9 mouse cellular contexts compared by ENCODE assay signal in the genomic region with DNA sequence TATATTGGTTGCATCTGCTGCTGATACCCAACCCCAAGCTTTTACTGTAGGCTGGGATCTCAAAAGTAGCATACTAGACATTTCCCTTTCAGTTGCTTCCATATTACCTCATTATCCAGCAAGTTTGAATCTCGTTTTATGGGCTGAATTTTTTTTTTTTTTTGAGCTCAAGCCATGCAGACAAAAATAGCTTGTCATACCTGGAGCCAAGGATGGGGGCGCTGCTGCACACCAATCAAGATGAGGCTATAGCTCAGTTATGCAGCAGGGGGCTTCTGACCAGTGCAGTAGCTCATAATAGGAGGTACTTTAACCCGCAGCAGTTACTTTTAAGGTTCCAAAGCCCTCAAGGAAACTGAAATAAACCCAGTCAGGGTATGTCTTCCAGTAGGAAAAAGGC. TPM values are rescaled to one million over a fixed set of nuclear protein-coding genes. Genes with fewer than 3 reads are reported as not detected.
DNase-seq lines count a peak whose midpoint lies in the region; TF ChIP-seq lines count a peak whose summit lies in the region.
"Had no signal": no experiment of that assay in that cellular context is flagged by ENCODE, and none has a peak within 500 bp of the region (broad histone marks: within the 10 kb centered on the region; RNA-seq: fewer than 3 reads in every experiment).

No protein-coding gene starts in this region.

- H3K9me3 ChIP-seq in ES-E14 (ENCODE audit: control insufficient read depth, insufficient read depth, low read depth, low read length): no peaks in the 10 kb centered on the region
- H3K9me3 ChIP-seq: heart, embryonic 13.5 days had no signal

- no peaks in the 10 kb centered on the region for H3K36me3 ChIP-seq in ES-E14 (ENCODE audit: control insufficient read depth, insufficient read depth, low read length, poor library complexity, severe bottlenecking)
- H3K36me3 ChIP-seq: heart, embryonic 13.5 days had no signal

- no peaks in the 10 kb centered on the region for H3K4me1 ChIP-seq in ES-E14 (ENCODE audit: control insufficient read depth in 2 of 2, insufficient read depth in 2 of 2, low read length in 2 of 2, poor library complexity in 1 of 2)
- H3K4me1 ChIP-seq: heart, embryonic 13.5 days had no signal

- H3K4me3 ChIP-seq in ES-E14 (ENCODE audit: insufficient read depth in 1 of 2, low read depth in 1 of 2, low read length in 2 of 2, poor library complexity in 1 of 2, severe bottlenecking in 1 of 2): no peak overlapping the region
- H3K4me3 ChIP-seq: heart, embryonic 13.5 days had no signal

- DNase-seq in adrenal gland, postnatal 14 days: peak; percentile 66
- no peak for DNase-seq in adrenal gland, adult 18-20 months (ENCODE audit: low spot score in 2 of 2)
- peak; percentile 63 to 65 for DNase-seq in layer of hippocampus, postnatal 10 days (ENCODE audit: low spot score in 2 of 2)
- DNase-seq in layer of hippocampus, postnatal 36 days: no peak
- DNase-seq in ES-E14 (ENCODE audit: low read depth, low spot score): peak; percentile 60
- DNase-seq in forelimb bud, embryonic 11.5 days (ENCODE audit: low read depth, low spot score): peak; percentile 64
- DNase-seq in naive thymus-derived CD4-positive, alpha-beta T cell, adult 2 months (ENCODE audit: low read depth): peak; percentile 45
- no peak for DNase-seq in heart, adult 9 months (ENCODE audit: low spot score in 2 of 2)

- in situ Hi-C loops in ES-E14 (cut with MboI; ENCODE audit: low sequenced_read_pairs in 2 of 2, unreplicated experiment in 2 of 2): no loop called here

- no peak overlapping the region for H3K9ac ChIP-seq in ES-E14 (ENCODE audit: insufficient read depth, low read depth, low read length, poor library complexity, severe bottlenecking)
- H3K9ac ChIP-seq: heart, embryonic 13.5 days had no signal

- no peak overlapping the region for H3K27ac ChIP-seq in ES-E14 (ENCODE audit: insufficient read depth, low read depth, low read length, poor library complexity, severe bottlenecking)
- H3K27ac ChIP-seq: heart, embryonic 13.5 days had no signal

TF ChIP-seq in ES-E14, 5 proteins besides CTCF, POLR2A, EP300 and RAD21:
- TF ChIP-seq MAFK (IDR thresholded peaks at IDR 0.05; ENCODE audit: insufficient read depth, low read depth, low read length) (no peak), ZNF384 (IDR thresholded peaks at IDR 0.05; ENCODE audit: low read depth, low read length) (peak; percentile 93), CHD2 (IDR thresholded peaks at IDR 0.05; ENCODE audit: low read depth, low read length) (no peak), HCFC1 (IDR thresholded peaks at IDR 0.05; ENCODE audit: borderline replicate concordance, insufficient read depth, low read length) (no peak), ZC3H11A (IDR thresholded peaks at IDR 0.05; ENCODE audit: borderline replicate concordance, low read depth, low read length) (0 out of 2 replicates have a peak, but pooled peaks have one; percentile 41)

RNA-seq across cellular contexts. Expression of gene Cldn20, which starts 34.3 kb away (rescaled TPM):
- not detected in 2 replicates for total RNA-seq in adrenal gland, postnatal 14 days (2021)
- not detected for total RNA-seq in adrenal gland, adult 18-20 months (2021)
- total RNA-seq in layer of hippocampus, postnatal 10 days (2021): under 1 TPM; 0.74 to 0.98 TPM
- total RNA-seq in layer of hippocampus, postnatal 36 days (2021): under 1 TPM in 1 of 2 experiments, not detected in 1; 0.77 TPM
- total RNA-seq in ES-E14 (2012; rRNA removed): 0.58 and 0.95 TPM in 2 replicates

RNA-seq across cellular contexts. Expression of gene Tfb1m, which starts 59.5 kb away (rescaled TPM):
- 11.6 and 14.6 TPM in 2 replicates for total RNA-seq in adrenal gland, postnatal 14 days (2021)
- total RNA-seq in adrenal gland, adult 18-20 months (2021): 1 to 10 TPM; 8.8 to 9.8 TPM
- total RNA-seq in layer of hippocampus, postnatal 10 days (2021): 1 to 10 TPM; 5.0 to 5.4 TPM
- 1 to 10 TPM; 5.9 TPM for total RNA-seq in layer of hippocampus, postnatal 36 days (2021)
- total RNA-seq in ES-E14 (2012; rRNA removed): 12.9 and 14.5 TPM in 2 replicates

Comparison
In these comparisons a context has a peak if more than half of its experiments do, and no peak if none do; other contexts are left out.
1. DNase-seq: peak in adrenal gland, postnatal 14 days (single experiment), layer of hippocampus, postnatal 10 days (2 of 2), ES-E14 (single experiment), forelimb bud, embryonic 11.5 days (single experiment) and naive thymus-derived CD4-positive, alpha-beta T cell, adult 2 months (single experiment); none in adrenal gland, adult 18-20 months (0 of 2), layer of hippocampus, postnatal 36 days (0 of 2) and heart, adult 9 months (0 of 2).